Mouse (Mus musculus): ENCODE measurements around the gene Slc45a1.

- TF ChIP-seq CTCF (IDR thresholded peaks at IDR 0.05; ENCODE audit: control insufficient read depth, insufficient read depth, low read length) (no peak), POLR2A (IDR thresholded peaks at IDR 0.05; ENCODE audit: borderline replicate concordance, control insufficient read depth, low read depth, low read length) (no peak)
These were observed 34.6 kb upstream of the Slc45a1 start for GRCm38 (mm10) chr4:150686538-150686937.
